ENCODE assay signal across 21 mouse cellular contexts in the genomic region with DNA sequence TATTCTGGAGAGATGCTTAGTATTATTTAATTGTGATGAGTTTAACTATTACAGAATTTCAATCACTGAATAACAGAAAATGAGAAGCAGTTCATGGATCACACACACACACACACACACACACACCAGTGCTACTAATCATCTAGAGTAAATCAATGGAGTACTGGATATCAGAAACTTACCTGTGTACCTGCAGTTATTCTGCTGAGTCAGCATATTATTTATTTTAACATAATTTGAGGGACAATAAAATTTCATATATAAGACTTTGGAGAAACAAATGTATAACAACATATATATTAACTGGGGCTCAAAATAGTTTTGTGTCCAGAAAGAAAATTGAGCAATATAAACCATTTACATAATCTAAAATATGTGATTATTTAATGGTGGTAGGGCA.
DNase-seq lines count a peak whose midpoint lies in the region; ATAC-seq and TF ChIP-seq lines count a peak whose summit lies in the region.
"Had no signal": no experiment of that assay in that cellular context is flagged by ENCODE, and none has a peak within 500 bp of the region (broad histone marks: within the 10 kb centered on the region; RNA-seq: fewer than 3 reads in every experiment).

No protein-coding gene starts in this region.

- H3K9ac ChIP-seq in CH12.LX (ENCODE audit: insufficient read depth, low read depth) (no peak overlapping the region), ES-E14 (ENCODE audit: insufficient read depth, low read depth, low read length, poor library complexity, severe bottlenecking) (no peak overlapping the region), MEL (ENCODE audit: control insufficient read depth, low read depth, low read length, poor library complexity, severe bottlenecking) (no peak overlapping the region)
- no peak overlapping the region for H3K9ac ChIP-seq in midbrain, embryonic 11.5 days (ENCODE audit: low read length)

- H3K27me3 ChIP-seq in CH12.LX (replicated peaks) (no peaks in the 10 kb centered on the region), MEL (ENCODE audit: control insufficient read depth in 1 of 2, insufficient read depth in 2 of 2, low read length in 2 of 2) (no peaks in the 10 kb centered on the region)
- H3K27me3 ChIP-seq in midbrain, embryonic 11.5 days (ENCODE audit: control insufficient read depth, insufficient read depth, low read length) = no peaks in the 10 kb centered on the region
- H3K27me3 ChIP-seq: Patski had no signal

- TF ChIP-seq RAD21 in CH12.LX (IDR thresholded peaks at IDR 0.05; ENCODE audit: low read depth, low read length) (no peak), MEL (IDR thresholded peaks at IDR 0.05; ENCODE audit: low read depth, low read length) (no peak)

- ATAC-seq in midbrain, embryonic 11.5 days (ENCODE audit: low FRiP score) = no peak
- ATAC-seq: activated CD4-positive, CD25-positive, alpha-beta regulatory T cell, adult 4 months; CD4-positive, CD25-positive, alpha-beta regulatory T cell, adult 4 months; Patski had no signal

- H3K79me2 ChIP-seq in CH12.LX (replicated peaks; ENCODE audit: control insufficient read depth, extremely low read depth, insufficient read depth, poor library complexity, severe bottlenecking) (no peaks in the 10 kb centered on the region), MEL (ENCODE audit: control insufficient read depth, insufficient read depth, low read length, poor library complexity) (no peaks in the 10 kb centered on the region)

- H3K27ac ChIP-seq in CH12.LX (ENCODE audit: insufficient read depth, low read depth) (no peak overlapping the region), ES-E14 (ENCODE audit: insufficient read depth, low read depth, low read length, poor library complexity, severe bottlenecking) (no peak overlapping the region), MEL (ENCODE audit: control insufficient read depth, low read depth, low read length) (no peak overlapping the region)
- no peak overlapping the region for H3K27ac ChIP-seq in midbrain, embryonic 11.5 days (ENCODE audit: low read depth, low read length)

- TF ChIP-seq EP300 in CH12.LX (IDR thresholded peaks at IDR 0.05; ENCODE audit: low read length) = no peak
- no peak for TF ChIP-seq EP300 in MEL (IDR thresholded peaks at IDR 0.05; ENCODE audit: low read depth in 1 of 2, low read length in 2 of 2)

- peaks cover 14% of the 10 kb centered on the region for H3K9me3 ChIP-seq in CH12.LX (replicated peaks; ENCODE audit: low read length)
- no peaks in the 10 kb centered on the region for H3K9me3 ChIP-seq in ES-E14 (ENCODE audit: control insufficient read depth, insufficient read depth, low read depth, low read length)
- no peaks in the 10 kb centered on the region for H3K9me3 ChIP-seq in MEL (replicated peaks; ENCODE audit: insufficient read depth, low read length)
- no peaks in the 10 kb centered on the region for H3K9me3 ChIP-seq in midbrain, embryonic 11.5 days (ENCODE audit: control insufficient read depth, low read length)

- H3K4me3 ChIP-seq in CH12.LX (replicated peaks in 1 of 3; ENCODE audit: low read depth in 2 of 3, low read length in 2 of 3, poor library complexity in 1 of 3) (no peak overlapping the region), ES-E14 (ENCODE audit: insufficient read depth in 1 of 2, low read depth in 1 of 2, low read length in 2 of 2, poor library complexity in 1 of 2, severe bottlenecking in 1 of 2) (no peak overlapping the region), MEL (ENCODE audit: control insufficient read depth in 1 of 2, insufficient read depth in 1 of 2, low read depth in 2 of 2, low read length in 2 of 2) (no peak overlapping the region)
- H3K4me3 ChIP-seq in midbrain, embryonic 11.5 days (ENCODE audit: low read depth, low read length) = no peak overlapping the region

- in situ Hi-C loops in CH12.LX (cut with MboI; ENCODE audit: low pct_ligation_motif_present, low pct_unique_long_range_greater_than_20kb, low sequenced_read_pairs) = no loop called here
- in situ Hi-C loops in ES-E14 (cut with MboI; ENCODE audit: low sequenced_read_pairs in 2 of 2, unreplicated experiment in 2 of 2) = no loop called here

- DNase-seq in CH12.LX (ENCODE audit: extremely low read depth) (no peak), ES-E14 (ENCODE audit: low read depth, low spot score) (no peak), MEL (ENCODE audit: low read depth, low spot score) (no peak)
- DNase-seq in layer of hippocampus, adult 11-12 months (ENCODE audit: low spot score) = no peak
- DNase-seq in midbrain, embryonic 11.5 days (ENCODE audit: low spot score, missing footprints) = no peak
- DNase-seq in frontal cortex, postnatal 36 days (ENCODE audit: low spot score in 2 of 2) = no peak
- DNase-seq: adrenal gland, adult 2 months; adrenal gland, adult 8-10 months; adrenal gland, postnatal 10 days; adrenal gland, postnatal 14 days; adrenal gland, postnatal 25 days; adrenal gland, postnatal 36 days; B cell, adult 2 months; cerebellum, adult 11 months; cerebellum, adult 11-12 months; cerebellum, adult 18-20 months; cerebellum, adult 8-10 months had no signal

- H3K4me1 ChIP-seq in CH12.LX (ENCODE audit: control insufficient read depth in 1 of 2, insufficient read depth in 2 of 2) (no peaks in the 10 kb centered on the region), ES-E14 (ENCODE audit: control insufficient read depth in 2 of 2, insufficient read depth in 2 of 2, low read length in 2 of 2, poor library complexity in 1 of 2) (no peaks in the 10 kb centered on the region), MEL (ENCODE audit: control insufficient read depth in 1 of 2, insufficient read depth in 2 of 2, low read length in 2 of 2) (no peaks in the 10 kb centered on the region)
- H3K4me1 ChIP-seq in midbrain, embryonic 11.5 days (ENCODE audit: control insufficient read depth, insufficient read depth, low read length) = no peaks in the 10 kb centered on the region

- TF ChIP-seq CTCF in CH12.LX (conservative IDR thresholded peaks at IDR 0.05 in 1 of 2, IDR thresholded peaks at IDR 0.05 in 1 of 2; ENCODE audit: low read depth in 2 of 2, low read length in 2 of 2) (no peak), MEL (IDR thresholded peaks at IDR 0.05 in 2 of 3, conservative IDR thresholded peaks at IDR 0.05 in 1 of 3; ENCODE audit: control insufficient read depth in 1 of 3, insufficient read depth in 1 of 3, low read depth in 2 of 3, low read length in 3 of 3, poor library complexity in 1 of 3, severe bottlenecking in 1 of 3) (no peak)

- no peak for TF ChIP-seq POLR2A in CH12.LX (IDR thresholded peaks at IDR 0.05; ENCODE audit: low read depth, low read length)
- TF ChIP-seq POLR2A in MEL (IDR thresholded peaks at IDR 0.05; ENCODE audit: control insufficient read depth in 1 of 2, insufficient read depth in 1 of 2, low read depth in 1 of 2, low read length in 2 of 2, poor library complexity in 1 of 2) = no peak

- H3K36me3 ChIP-seq in CH12.LX (replicated peaks in 1 of 2; ENCODE audit: control insufficient read depth in 1 of 2, insufficient read depth in 1 of 2, low read length in 1 of 2) (no peaks in the 10 kb centered on the region), ES-E14 (ENCODE audit: control insufficient read depth, insufficient read depth, low read length, poor library complexity, severe bottlenecking) (no peaks in the 10 kb centered on the region), MEL (ENCODE audit: control insufficient read depth in 1 of 2, insufficient read depth in 2 of 2, low read length in 2 of 2) (no peaks in the 10 kb centered on the region)
- no peaks in the 10 kb centered on the region for H3K36me3 ChIP-seq in midbrain, embryonic 11.5 days (ENCODE audit: control insufficient read depth, insufficient read depth, low read length)
- H3K36me3 ChIP-seq: G1E had no signal

- dilution Hi-C loops in CH12.LX (cut with MboI; ENCODE audit: extremely low pct_ligation_motif_present, extremely low pct_unique_long_range_greater_than_20kb, low sequenced_read_pairs) = no loop called here

- no peak overlapping the region for H3K4me2 ChIP-seq in CH12.LX (ENCODE audit: insufficient read depth, low read depth, poor library complexity, severe bottlenecking)
- no peak overlapping the region for H3K4me2 ChIP-seq in midbrain, embryonic 11.5 days

TF ChIP-seq in CH12.LX, 34 proteins besides CTCF, POLR2A, EP300 and RAD21:
- TF ChIP-seq JUN (IDR thresholded peaks at IDR 0.05; ENCODE audit: insufficient read depth, low read depth, low read length) (no peak), MAFK (IDR thresholded peaks at IDR 0.05; ENCODE audit: insufficient replicate concordance, low read length) (peak; percentile 98)

TF ChIP-seq in ES-E14, 5 proteins besides CTCF, POLR2A, EP300 and RAD21:
- TF ChIP-seq MAFK (IDR thresholded peaks at IDR 0.05; ENCODE audit: insufficient read depth, low read depth, low read length) = peak; percentile 89
- TF ChIP-seq HCFC1 (IDR thresholded peaks at IDR 0.05; ENCODE audit: borderline replicate concordance, insufficient read depth, low read length) = no peak
TF ChIP-seq in ES-E14: peak in this region for 1.

TF ChIP-seq in MEL, 35 proteins besides CTCF, POLR2A, EP300 and RAD21:
- TF ChIP-seq MAFK (IDR thresholded peaks at IDR 0.05; ENCODE audit: borderline replicate concordance, low read depth, low read length) = peak; percentile 61; the same call in 1 of the 2 replicates
- TF ChIP-seq JUND (IDR thresholded peaks at IDR 0.05; ENCODE audit: low read depth, low read length) = no peak
